Mouse (Mus musculus): ENCODE measurements around the gene 1700001O22Rik.

Gene 1700001O22Rik

DNA sequence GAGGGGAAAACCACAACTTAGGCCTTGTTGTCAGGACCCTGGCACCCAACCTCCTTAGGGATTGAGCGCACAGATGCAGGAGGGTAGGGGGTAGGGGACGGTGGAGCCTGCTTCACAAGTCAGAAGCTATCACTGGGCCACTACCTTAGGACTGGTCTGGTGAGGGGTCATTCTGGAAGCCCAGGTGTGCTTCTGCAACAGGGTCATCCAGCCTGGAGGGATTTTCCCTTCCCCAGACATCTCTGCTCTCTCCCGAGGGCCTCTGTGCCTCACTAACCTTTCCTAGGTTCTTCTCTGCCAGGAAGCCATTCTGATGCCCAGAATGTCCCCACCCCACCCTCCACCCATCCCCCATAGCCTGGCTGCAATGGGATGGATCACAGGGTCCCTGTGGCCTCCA is 48.6 kb downstream of the 1700001O22Rik start:
- DNase-seq (ENCODE audit: low read depth, low spot score), result no peak

DNA sequence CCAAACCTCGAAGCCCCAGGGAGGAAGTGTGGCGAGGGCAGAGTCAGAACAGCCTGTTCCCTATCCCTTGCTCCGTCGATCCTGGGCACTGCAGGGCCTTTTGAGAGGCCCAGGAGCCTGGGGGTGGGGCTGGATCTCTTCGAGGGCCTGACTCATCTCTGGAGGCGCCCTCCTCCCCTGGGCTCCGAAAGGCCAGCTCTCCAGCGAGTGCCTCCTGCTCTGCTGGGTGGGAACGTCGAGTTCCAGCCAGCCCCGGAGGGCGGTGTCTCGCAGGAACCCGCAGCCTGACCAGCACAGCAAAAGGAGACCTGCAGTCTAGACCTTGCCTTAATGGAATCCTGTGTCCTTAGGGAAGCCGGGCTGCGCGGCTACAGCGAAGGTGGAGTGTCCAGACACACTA is 50.2 kb downstream of the 1700001O22Rik start:
- DNase-seq (ENCODE audit: low read depth, low spot score), result peak; percentile 42

DNA sequence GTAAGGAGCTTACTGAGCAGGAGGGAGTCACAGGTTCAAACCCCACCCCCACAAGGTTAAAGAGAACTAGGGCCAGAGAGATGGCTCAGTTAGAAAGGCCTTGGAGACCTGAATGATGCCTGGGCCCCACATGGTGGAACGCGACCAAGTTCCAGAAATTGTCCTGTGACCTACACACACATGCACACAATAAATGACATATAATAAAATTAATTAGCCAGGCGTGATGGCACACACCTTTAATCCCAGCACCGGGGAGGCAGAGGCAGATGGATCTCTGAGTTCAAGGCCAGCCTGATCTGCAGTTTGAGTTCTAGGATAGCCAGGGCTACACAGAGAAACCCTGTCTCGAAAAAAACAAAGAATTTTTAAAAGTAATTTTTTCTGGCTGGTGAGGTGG is 51.0 kb downstream of the 1700001O22Rik start:
- no peak for DNase-seq (ENCODE audit: low read depth, low spot score)

DNA sequence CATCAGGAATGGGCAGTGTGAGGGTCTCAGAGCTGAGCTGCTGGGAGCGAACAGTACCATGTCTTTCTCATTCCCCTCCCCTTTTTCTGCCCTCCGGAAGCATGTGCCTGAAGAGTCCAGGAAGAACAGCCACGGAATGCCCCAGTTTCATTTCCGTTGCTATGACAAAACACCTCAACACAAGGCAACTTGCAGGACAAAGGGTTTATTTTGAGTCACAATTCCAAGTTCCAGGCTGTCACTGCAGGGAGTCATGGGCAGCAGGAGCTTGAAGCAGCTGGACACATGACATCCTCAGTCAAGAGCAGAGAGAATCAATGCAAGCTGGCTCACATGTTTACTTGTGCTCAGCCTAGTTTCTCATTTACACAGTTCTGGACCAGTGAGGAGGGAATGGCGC is 53.4 kb downstream of the 1700001O22Rik start:
- no peak for DNase-seq (ENCODE audit: low read depth, low spot score)

DNA sequence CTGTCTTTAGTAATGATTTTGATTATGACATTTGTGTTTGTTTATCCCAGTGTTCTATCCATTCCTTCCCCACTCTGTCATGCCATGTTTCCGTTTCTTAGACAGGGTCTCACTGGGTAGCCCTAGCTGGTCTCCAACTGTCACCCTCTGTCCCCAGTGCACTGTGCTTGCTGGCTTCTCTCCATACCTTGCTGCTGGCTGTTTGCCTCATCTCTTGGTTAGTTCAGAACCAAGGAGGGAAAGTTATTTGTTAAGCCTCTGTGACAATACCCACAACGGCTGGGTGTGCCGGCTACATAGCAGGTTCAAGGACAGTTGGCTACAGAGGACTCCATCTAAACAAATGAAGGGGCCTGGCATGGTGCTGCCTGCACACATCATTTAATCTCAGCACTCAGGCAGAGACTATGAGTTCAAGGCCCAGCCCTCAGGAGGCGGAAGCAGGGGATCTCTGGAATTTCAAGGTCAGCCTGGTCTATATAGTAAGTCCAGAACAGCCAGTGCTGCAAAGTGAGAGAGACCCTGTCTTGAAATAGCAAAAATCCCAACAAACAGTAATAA is 55.8 kb downstream of the 1700001O22Rik start:
- peak; percentile 92 for DNase-seq (ENCODE audit: low read depth, low spot score)
